Comparison of ENCODE assay signal across 26 mouse cellular contexts in the genomic region with DNA sequence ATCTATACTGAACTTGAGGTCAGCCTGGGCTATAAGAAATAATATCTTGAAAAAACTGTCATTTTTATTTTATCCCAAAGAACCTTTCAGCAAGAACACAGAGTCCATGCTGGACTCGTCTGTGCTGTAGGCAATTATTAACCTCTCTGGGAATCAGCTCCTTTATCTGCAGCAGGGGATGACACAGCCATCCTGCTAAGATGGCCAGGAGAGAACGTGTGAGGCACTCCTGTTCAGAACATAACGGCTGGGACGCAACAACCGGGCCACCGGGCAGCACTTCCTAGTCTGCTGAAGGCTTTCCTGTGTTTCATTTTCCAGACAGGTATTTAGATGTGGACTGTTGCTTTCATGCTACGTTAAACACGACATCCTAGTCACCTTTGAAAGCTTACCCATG. TPM values are rescaled to one million over a fixed set of nuclear protein-coding genes. Genes with fewer than 3 reads are reported as not detected.
"Had no signal": no experiment of that assay in that cellular context is flagged by ENCODE, and none has a peak within 500 bp of the region (broad histone marks: within the 10 kb centered on the region; RNA-seq: fewer than 3 reads in every experiment).

No protein-coding gene starts in this region.

- H3K4me2 ChIP-seq: limb, embryonic 13.5 days; liver, embryonic 13.5 days; midbrain, embryonic 11.5 days had no signal

- H3K9me3 ChIP-seq: limb, embryonic 10.5 days; limb, embryonic 13.5 days; liver, embryonic 13.5 days had no signal

- DNase-seq: layer of hippocampus, adult 9-11 months; liver; liver, embryonic 13.5 days; lung, adult 2 months; lung, postnatal 14 days; lung, postnatal 4 days; midbrain, embryonic 14.5 days; right cerebral cortex, adult 18-20 months; right cerebral cortex, postnatal 14 days; right cerebral cortex, postnatal 4 days; thymus, adult 2 months; thymus, postnatal 14 days; thymus, postnatal 4 days had no signal

- H3K9ac ChIP-seq: limb, embryonic 13.5 days; liver, embryonic 13.5 days had no signal

- H3K27ac ChIP-seq: layer of hippocampus, adult 2 months; limb, embryonic 10.5 days; limb, embryonic 13.5 days; liver, embryonic 13.5 days; stomach, postnatal 0 days had no signal

- H3K27me3 ChIP-seq: limb, embryonic 13.5 days; liver, embryonic 13.5 days had no signal

- H3K4me3 ChIP-seq: layer of hippocampus, adult 2 months; limb, embryonic 10.5 days; limb, embryonic 13.5 days; liver, embryonic 13.5 days had no signal

RNA-seq across cellular contexts. Expression of gene Lin28a, which starts 23.9 kb away (rescaled TPM):
- polyA plus RNA-seq: large intestine, adult 2 months; lung, embryonic 16.5 days; stomach, postnatal 0 days had no signal

RNA-seq across cellular contexts. Expression of gene Zfp683, which starts 58.9 kb away (rescaled TPM):
- polyA plus RNA-seq: intestine, embryonic 14.5 days; limb, embryonic 10.5 days; limb, embryonic 13.5 days; liver, embryonic 13.5 days; liver, embryonic 16.5 days; lung, embryonic 16.5 days; midbrain, embryonic 11.5 days; midbrain, embryonic 14.5 days; midbrain, postnatal 0 days; neural tube, embryonic 11.5 days; neural tube, embryonic 14.5 days; stomach, embryonic 14.5 days; stomach, postnatal 0 days had no signal
